Mouse (Mus musculus): ENCODE data around the gene Gla.

Gla gene

GRCm38 (mm10) chrX:134600659-134601379, at the start of gene Gla, which contains the start of gene Hnrnph2:
Gene Gla (minus strand): TSS chrX:134601125.
Gene Hnrnph2 (plus strand): TSS chrX:134601179.
- DNase-seq (ENCODE audit: low spot score), result peak; percentile 97

DNA sequence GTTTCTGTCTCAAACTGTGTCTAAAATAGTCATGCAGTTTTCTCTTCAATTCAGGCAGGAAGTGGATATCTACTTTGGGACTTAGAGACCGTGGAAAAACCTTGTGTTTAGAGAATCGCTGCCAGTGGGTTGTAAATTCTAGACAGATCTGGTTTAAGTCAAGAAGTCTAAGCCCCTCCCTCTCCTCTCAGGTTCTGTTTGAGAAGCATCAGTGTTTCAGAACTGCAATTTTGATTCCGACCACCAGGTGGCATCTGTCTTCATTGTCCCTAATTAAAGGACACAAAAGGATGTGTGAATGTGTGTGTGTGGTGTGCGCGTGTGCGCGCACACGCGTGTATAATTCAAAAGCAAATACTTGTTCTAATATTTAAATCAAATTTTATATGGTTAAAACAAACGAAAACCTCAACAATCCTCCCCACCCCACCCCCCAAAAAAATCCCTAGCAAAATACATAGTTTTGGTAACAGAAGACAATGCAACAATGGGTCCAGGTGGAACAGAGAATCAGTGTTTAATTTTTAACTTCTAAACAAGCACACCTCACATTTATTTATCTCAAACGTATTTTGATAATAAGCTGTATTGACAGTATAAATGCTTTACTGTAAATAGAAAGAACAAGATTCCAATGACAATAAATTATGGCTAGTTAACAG, 47.2 kb upstream of the Gla start:
- peak; percentile 95 for DNase-seq (ENCODE audit: low spot score)

GRCm38 (mm10) chrX:134647421-134647820, 46.5 kb upstream of the Gla start:
- no peak for DNase-seq (ENCODE audit: low spot score)

DNA sequence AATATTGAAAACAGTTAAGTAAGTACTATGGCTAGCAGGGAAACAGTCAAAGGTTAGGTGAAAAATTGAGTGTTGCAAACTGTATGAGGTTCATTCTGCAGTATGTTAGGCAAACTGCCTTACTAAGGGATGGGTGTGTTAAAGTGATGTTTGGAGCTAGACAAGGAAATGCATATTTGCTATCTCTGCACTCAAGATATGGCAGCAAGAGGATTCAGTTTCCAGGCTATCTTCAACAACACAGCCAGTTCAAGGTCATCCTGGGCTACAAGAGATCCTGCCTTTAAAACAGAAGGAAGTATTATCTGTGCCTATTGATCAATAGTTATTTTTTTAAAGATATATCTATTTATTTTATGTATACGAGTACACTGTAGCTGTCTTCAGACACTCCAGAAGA, 45.4 kb upstream of the Gla start:
- DNase-seq (ENCODE audit: low spot score), result no peak

GRCm38 (mm10) chrX:134641000-134641760, 40.3 kb upstream of the Gla start:
- no peak for DNase-seq (ENCODE audit: low spot score)

DNA sequence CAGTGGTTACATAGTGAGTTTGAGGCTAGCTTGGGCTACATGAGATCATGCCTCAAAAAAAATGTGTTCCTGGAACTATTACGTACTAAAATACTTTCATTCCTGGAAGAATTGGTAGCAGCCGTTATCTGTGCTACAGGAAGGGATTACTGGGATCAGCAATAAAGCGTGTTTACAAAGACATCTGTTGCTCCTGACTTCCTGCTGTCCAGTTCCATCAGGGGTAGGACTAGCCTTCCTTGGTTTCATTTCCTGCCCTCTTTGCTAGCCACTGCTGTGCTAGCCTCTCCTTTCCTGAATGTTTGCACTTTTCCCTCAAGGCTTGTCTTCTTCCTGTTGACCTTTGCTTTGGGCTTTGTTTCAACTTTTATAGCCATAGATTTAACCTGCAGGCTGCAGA, 34.9 kb upstream of the Gla start:
- no peak for DNase-seq (ENCODE audit: low spot score)

GRCm38 (mm10) chrX:134635111-134635510, 34.2 kb upstream of the Gla start:
- DNase-seq (ENCODE audit: low spot score), result no peak

- no peak for DNase-seq (ENCODE audit: low spot score)
These were observed 31.8 kb upstream of the Gla start for GRCm38 (mm10) chrX:134632710-134633109.

- no peak for DNase-seq (ENCODE audit: low spot score)
These were observed 27.3 kb upstream of the Gla start for GRCm38 (mm10) chrX:134628200-134628599.

GRCm38 (mm10) chrX:134623350-134623749, 22.4 kb upstream of the Gla start:
- DNase-seq (ENCODE audit: low spot score), result no peak

GRCm38 (mm10) chrX:134621685-134622084, 20.8 kb upstream of the Gla start:
- no peak for DNase-seq (ENCODE audit: low spot score)

DNA sequence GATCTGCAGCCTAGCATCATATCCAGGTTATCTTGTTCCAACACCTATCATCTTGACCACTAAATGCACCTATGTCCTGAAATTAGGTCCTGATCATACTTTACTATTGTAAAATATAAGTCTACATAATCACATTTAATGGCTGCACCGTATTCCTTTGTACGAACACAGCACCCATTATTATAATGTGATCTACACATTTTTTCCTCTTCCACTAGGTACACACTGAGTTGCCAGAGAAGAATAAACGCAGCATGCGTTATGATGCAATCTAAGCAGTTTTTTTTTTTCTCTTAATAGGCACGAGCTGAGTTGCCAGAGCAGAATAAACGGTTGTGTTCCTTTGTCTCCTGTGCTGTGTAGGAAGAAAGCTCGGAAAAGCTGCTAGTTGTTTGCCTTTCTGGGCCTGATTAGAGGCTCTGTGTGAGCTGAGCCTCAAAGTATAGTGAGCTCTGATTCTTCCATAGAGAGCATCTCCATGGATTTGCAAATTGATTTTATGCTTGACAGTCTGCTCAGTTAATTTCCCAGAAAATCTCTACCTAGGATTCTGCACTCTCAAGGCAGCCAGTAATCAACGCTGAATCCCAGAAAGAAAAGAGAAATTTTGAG, 19.4 kb upstream of the Gla start:
- peak; percentile 40 for DNase-seq (ENCODE audit: low spot score)

- DNase-seq (ENCODE audit: low spot score), result peak; percentile 34
These were observed 18.8 kb upstream of the Gla start for GRCm38 (mm10) chrX:134619695-134620094.

DNA sequence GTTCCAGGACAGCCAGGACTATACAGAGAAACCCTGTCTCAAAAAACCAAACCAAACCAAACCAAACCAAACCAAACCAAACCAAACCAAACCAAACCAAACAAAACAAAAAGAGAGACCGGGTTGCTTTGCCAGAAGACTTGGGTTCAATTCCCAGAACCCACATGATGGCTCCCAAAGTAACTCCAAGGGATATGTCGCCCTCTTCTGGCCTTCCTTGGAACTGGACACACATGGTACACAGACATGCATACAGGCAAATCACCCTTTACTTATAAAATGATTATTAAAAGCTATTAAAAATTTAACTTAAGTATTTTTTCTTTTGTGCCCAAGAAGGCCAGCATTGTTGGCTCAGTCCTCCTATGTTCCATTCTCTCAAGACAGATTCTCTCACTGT, 13.4 kb upstream of the Gla start:
- no peak for DNase-seq (ENCODE audit: low spot score)

DNA sequence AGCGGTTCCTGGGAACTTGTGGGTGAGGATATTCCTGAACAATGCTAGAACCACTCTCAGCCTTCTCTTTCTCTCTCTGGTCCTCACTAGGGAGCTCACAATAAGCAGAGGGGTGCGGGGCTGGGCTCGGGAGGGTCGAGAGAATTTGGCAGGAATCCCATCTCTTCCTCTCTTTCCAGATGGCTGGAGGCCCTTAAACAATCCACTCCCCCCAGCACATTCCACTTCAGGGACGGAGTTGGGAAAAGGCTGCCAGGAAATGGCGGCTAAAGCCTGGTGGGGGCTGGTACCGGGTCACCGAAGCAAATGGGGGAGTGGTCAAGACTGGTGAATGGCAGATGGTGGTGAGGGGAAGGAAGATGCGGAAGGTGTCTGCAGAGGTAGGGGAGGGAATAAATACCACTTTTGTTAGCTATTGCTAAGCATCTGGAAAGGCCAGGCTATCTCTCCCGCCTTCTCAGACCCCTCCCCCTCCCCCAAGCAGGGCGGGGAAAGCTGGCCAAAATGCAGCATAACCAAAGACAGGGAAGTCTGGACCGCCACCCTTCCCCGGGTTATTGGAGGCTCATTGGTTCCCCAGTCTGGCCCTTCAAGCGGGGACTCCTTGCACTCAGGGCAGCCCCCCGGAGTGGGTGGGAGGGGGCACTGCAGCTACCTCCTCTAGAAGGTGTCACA, 11.5 kb upstream of the Gla start:
- peak; percentile 79 for DNase-seq (ENCODE audit: low spot score)

DNA sequence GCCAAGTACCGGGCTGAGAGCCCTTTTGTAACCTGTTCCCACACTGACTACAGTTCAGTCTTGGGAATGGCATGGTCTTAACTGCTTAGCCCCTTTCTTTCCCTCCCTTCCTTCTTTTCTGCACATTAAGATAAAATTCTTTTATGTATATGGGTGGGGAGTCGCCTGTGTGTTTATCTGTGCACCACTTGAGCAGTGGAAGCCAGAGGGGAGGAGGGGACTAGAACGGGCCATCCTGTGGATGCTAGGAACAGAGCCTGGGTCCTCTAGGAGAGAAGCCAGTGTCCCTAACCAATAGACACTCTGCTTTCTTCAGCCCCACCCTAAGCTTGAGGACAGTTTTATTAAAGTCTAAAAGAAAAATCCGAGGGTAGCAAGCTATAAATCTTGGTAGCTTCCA, 10.1 kb upstream of the Gla start:
- no peak for DNase-seq (ENCODE audit: low spot score)

- peak; percentile 49 for DNase-seq (ENCODE audit: low spot score)
These were observed 8.5 kb upstream of the Gla start for GRCm38 (mm10) chrX:134609472-134609871.

GRCm38 (mm10) chrX:134601380-134602120, 625 bp upstream of the Gla start:
- peak; percentile 55 for DNase-seq (ENCODE audit: low spot score)

- no peak for DNase-seq (ENCODE audit: low spot score)
These were observed 881 bp downstream of the Gla start for GRCm38 (mm10) chrX:134599922-134600565.

DNA sequence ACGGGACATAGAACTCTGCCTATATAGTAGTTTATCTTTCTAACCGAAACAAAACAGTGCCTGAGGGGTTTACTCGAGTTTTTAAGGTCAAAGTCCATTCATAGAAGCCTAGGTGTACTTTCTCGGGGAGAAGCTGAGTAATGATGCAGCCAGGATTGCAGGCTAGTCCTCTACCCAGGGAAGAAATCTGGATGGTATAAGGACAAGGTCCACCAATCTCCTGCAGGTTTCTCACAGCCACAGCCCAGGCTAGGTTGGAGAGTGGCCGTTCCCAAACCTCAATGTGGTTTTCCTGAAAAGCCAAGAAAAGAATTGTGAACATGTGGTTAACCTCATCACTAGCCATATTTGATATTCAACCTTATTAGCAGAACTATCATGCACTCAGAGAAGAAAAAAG, 11.1 kb downstream of the Gla start:
- no peak for DNase-seq (ENCODE audit: low spot score)

DNA sequence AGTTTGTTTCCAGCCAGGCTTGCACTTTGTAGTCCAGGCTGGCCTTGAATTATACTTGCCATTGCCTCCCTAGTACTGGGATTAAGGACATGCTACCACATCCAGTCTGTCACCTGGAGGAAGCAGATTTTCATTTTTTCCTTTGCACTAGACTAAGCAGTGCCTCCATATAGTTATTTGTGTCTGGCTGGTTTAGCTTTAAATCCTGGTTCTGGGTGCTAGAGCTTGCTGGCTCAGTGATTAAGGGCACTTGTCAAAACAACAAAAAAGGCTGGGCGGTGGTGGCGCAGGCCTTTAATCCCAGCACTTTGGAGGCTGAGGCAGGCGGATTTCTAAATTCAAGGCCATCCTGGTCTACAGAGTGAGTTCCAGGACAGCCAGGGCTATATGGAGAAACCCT, 11.9 kb downstream of the Gla start:
- no peak for DNase-seq (ENCODE audit: low spot score)
